Mouse (Mus musculus): ENCODE results near the gene Asic2. TPM values are rescaled to one million over a fixed set of nuclear protein-coding genes. Genes with fewer than 3 reads are reported as not detected.

Asic2 gene
- total RNA-seq, 1 experiment from 2014 or later: not detected

GRCm38 (mm10) chr11:81771195-81771895 lies 196.9 kb downstream of the Asic2 start:
- ATAC-seq (ENCODE audit: extremely low read depth, insufficient number of reproducible peaks, low FRiP score, poor library complexity, severe bottlenecking): no peak

- ATAC-seq (ENCODE audit: extremely low read depth, insufficient number of reproducible peaks, low FRiP score, poor library complexity, severe bottlenecking): no peak
These were observed 198.5 kb downstream of the Asic2 start for GRCm38 (mm10) chr11:81769691-81770260.

GRCm38 (mm10) chr11:81768305-81768704 lies 200.0 kb downstream of the Asic2 start:
- ATAC-seq (ENCODE audit: extremely low read depth, insufficient number of reproducible peaks, low FRiP score, poor library complexity, severe bottlenecking): no peak

GRCm38 (mm10) chr11:81767781-81768180 lies 200.5 kb downstream of the Asic2 start:
- ATAC-seq (ENCODE audit: extremely low read depth, insufficient number of reproducible peaks, low FRiP score, poor library complexity, severe bottlenecking): no peak

GRCm38 (mm10) chr11:81765288-81765687 lies 203.0 kb downstream of the Asic2 start:
- ATAC-seq (ENCODE audit: extremely low read depth, insufficient number of reproducible peaks, low FRiP score, poor library complexity, severe bottlenecking): no peak

GRCm38 (mm10) chr11:81764778-81765177 lies 203.5 kb downstream of the Asic2 start:
- ATAC-seq (ENCODE audit: extremely low read depth, insufficient number of reproducible peaks, low FRiP score, poor library complexity, severe bottlenecking): no peak

GRCm38 (mm10) chr11:81757221-81757620 lies 211.0 kb downstream of the Asic2 start:
- ATAC-seq (ENCODE audit: extremely low read depth, insufficient number of reproducible peaks, low FRiP score, poor library complexity, severe bottlenecking): no peak

- ATAC-seq (ENCODE audit: extremely low read depth, insufficient number of reproducible peaks, low FRiP score, poor library complexity, severe bottlenecking): no peak
These were observed 217.4 kb downstream of the Asic2 start for GRCm38 (mm10) chr11:81750876-81751275.

- no peak for ATAC-seq (ENCODE audit: extremely low read depth, insufficient number of reproducible peaks, low FRiP score, poor library complexity, severe bottlenecking)
These were observed 218.2 kb downstream of the Asic2 start for GRCm38 (mm10) chr11:81750016-81750415.

GRCm38 (mm10) chr11:81738995-81739394 lies 229.3 kb downstream of the Asic2 start:
- ATAC-seq (ENCODE audit: extremely low read depth, insufficient number of reproducible peaks, low FRiP score, poor library complexity, severe bottlenecking): no peak

- no peak for ATAC-seq (ENCODE audit: extremely low read depth, insufficient number of reproducible peaks, low FRiP score, poor library complexity, severe bottlenecking)
These were observed 230.5 kb downstream of the Asic2 start for GRCm38 (mm10) chr11:81737777-81738176.

GRCm38 (mm10) chr11:81722071-81722470 lies 246.2 kb downstream of the Asic2 start:
- ATAC-seq (ENCODE audit: extremely low read depth, insufficient number of reproducible peaks, low FRiP score, poor library complexity, severe bottlenecking): no peak

- ATAC-seq (ENCODE audit: extremely low read depth, insufficient number of reproducible peaks, low FRiP score, poor library complexity, severe bottlenecking): no peak
These were observed 253.5 kb downstream of the Asic2 start for GRCm38 (mm10) chr11:81714801-81715200.

- no peak for ATAC-seq (ENCODE audit: extremely low read depth, insufficient number of reproducible peaks, low FRiP score, poor library complexity, severe bottlenecking)
These were observed 261.3 kb downstream of the Asic2 start for GRCm38 (mm10) chr11:81706996-81707395.

GRCm38 (mm10) chr11:81698008-81698407 lies 270.2 kb downstream of the Asic2 start:
- ATAC-seq (ENCODE audit: extremely low read depth, insufficient number of reproducible peaks, low FRiP score, poor library complexity, severe bottlenecking): no peak

- ATAC-seq (ENCODE audit: extremely low read depth, insufficient number of reproducible peaks, low FRiP score, poor library complexity, severe bottlenecking): no peak
These were observed 272.8 kb downstream of the Asic2 start for GRCm38 (mm10) chr11:81695501-81695900.

GRCm38 (mm10) chr11:81680511-81680910 lies 287.7 kb downstream of the Asic2 start:
- ATAC-seq (ENCODE audit: extremely low read depth, insufficient number of reproducible peaks, low FRiP score, poor library complexity, severe bottlenecking): no peak

GRCm38 (mm10) chr11:81671724-81672123 lies 296.5 kb downstream of the Asic2 start:
- no peak for ATAC-seq (ENCODE audit: extremely low read depth, insufficient number of reproducible peaks, low FRiP score, poor library complexity, severe bottlenecking)

GRCm38 (mm10) chr11:81670436-81670835 lies 297.8 kb downstream of the Asic2 start:
- ATAC-seq (ENCODE audit: extremely low read depth, insufficient number of reproducible peaks, low FRiP score, poor library complexity, severe bottlenecking): no peak

GRCm38 (mm10) chr11:81658850-81659249 lies 309.4 kb downstream of the Asic2 start:
- ATAC-seq (ENCODE audit: extremely low read depth, insufficient number of reproducible peaks, low FRiP score, poor library complexity, severe bottlenecking): no peak

GRCm38 (mm10) chr11:81657121-81657520 lies 311.1 kb downstream of the Asic2 start:
- no peak for ATAC-seq (ENCODE audit: extremely low read depth, insufficient number of reproducible peaks, low FRiP score, poor library complexity, severe bottlenecking)
